Mouse (Mus musculus) megakaryocyte, embryonic 14.5 days (primary cell): ENCODE data around the gene Rps11.

ENCODE experiments used
- FLI1 ChIP-seq: IDR thresholded peaks from 2 replicates; pipeline ENCODE4 v1.6.1; 2012; ENCODE audit warnings: low read length, inconsistent platforms, mixed read lengths
- GATA1 ChIP-seq: IDR thresholded peaks from 3 replicates; pipeline ENCODE4 v1.6.1; 2012; ENCODE audit warnings: mixed read lengths, low read length, inconsistent platforms, borderline replicate concordance

GRCm38 (mm10) chr7:45156206-45156605, 32.0 kb upstream of the Rps11 start:
- TF ChIP-seq GATA1 (no peak), FLI1 (no peak)
